Mouse (Mus musculus) heart, embryonic 15.5 days (tissue): ENCODE data around the gene Rfc5. TPM values are rescaled to one million over a fixed set of nuclear protein-coding genes. Genes with fewer than 3 reads are reported as not detected.
A peak's percentile ranks its signal among the peaks of the same experiment; 100 is the strongest.
"Not testable (repeated sequence)": the region's sequence is repeated elsewhere in the genome, so short reads cannot be mapped to it uniquely, and the experiment has no call there.

ENCODE experiments used
- ATAC-seq: fragments of 200-750 bp; cut with Nextera tagmentation; replicated peaks from 2 replicates; pipeline ENCODE4 v1.8.0; 2017; ENCODE audit warnings: low read depth, moderate TSS enrichment; ENCODE audit not compliant: insufficient number of reproducible peaks, insufficient read depth, low FRiP score
- H3K27ac ChIP-seq: fragments of 300-500 bp; sonication (generic); 2 replicates; pipeline ENCODE4 v1.5.1; 2015; ENCODE audit warnings: mild to moderate bottlenecking, inconsistent platforms
- H3K27me3 ChIP-seq: fragments of 300-500 bp; sonication (generic); 2 replicates; pipeline ENCODE4 v1.6.1; 2015; ENCODE audit warnings: inconsistent platforms
- H3K36me3 ChIP-seq: fragments of 300-500 bp; sonication (generic); 2 replicates; pipeline ENCODE4 v1.6.1; 2015; ENCODE audit warnings: mild to moderate bottlenecking, inconsistent platforms
- H3K4me1 ChIP-seq: fragments of 300-500 bp; sonication (generic); replicated peaks from 2 replicates; pipeline ENCODE4 v1.6.1; 2015; ENCODE audit warnings: inconsistent platforms
- H3K4me2 ChIP-seq: fragments of 300-500 bp; sonication (generic); 2 replicates; pipeline ENCODE4 v1.6.1; 2015; ENCODE audit warnings: inconsistent platforms, mild to moderate bottlenecking, moderate library complexity
- H3K4me3 ChIP-seq: fragments of 300-500 bp; sonication (generic); 2 replicates; pipeline ENCODE4 v1.5.1; 2015; ENCODE audit warnings: mild to moderate bottlenecking, inconsistent platforms
- H3K9ac ChIP-seq: fragments of 300-500 bp; sonication (generic); 2 replicates; pipeline ENCODE4 v1.6.1; 2015; ENCODE audit warnings: mild to moderate bottlenecking, inconsistent platforms
- H3K9me3 ChIP-seq: fragments of 300-500 bp; sonication (generic); replicated peaks from 2 replicates; pipeline ENCODE4 v1.6.1; 2016; ENCODE audit warnings: inconsistent platforms
- WGBS: fragments of 180-500 bp; shearing (Covaris S2); methylation state at CpG from one replicate; pipeline ENCODE4 v1.1.7; 2015; ENCODE audit warnings: mixed read lengths; 5-methylcytosine and 5-hydroxymethylcytosine counted together
- polyA plus RNA-seq: library from polyadenylated mRNA; unstranded; fragments of >200 nt; fragmentation: Nextera tagmentation; extraction: Ambion mirVana; gene quantifications from 2 replicates; pipeline ENCODE4 v1.2.1, GENCODE M21; 2015

The Rfc5 gene
- polyA plus RNA-seq = 43.6 and 61.1 TPM in 2 replicates

DNA sequence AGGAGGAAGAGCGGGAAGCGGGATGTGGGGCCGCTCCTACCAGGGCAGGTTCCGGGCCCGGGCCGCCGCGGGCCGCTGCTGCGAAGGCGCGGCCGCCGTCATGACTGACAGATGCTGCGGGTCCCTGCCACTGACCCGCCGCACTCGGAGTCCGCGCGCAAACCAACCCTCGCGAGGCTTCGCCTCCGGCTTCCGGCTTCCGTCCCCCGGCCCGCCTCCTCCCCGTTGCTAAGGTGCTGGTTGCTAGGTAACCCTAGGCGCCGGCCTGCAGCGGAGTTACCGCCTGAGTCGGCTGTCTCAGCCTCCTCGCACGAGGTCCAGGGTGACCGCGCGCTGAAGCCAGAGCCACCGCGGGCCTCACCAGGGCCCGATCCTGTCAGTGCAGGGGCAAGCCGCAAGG is at the start of gene Rfc5:
Gene Rfc5, minus strand, starts transcription at position 171 of the 400 bp plus-strand sequence.
- WGBS = 1% methylated on average over 44 of the region's 44 CpGs

DNA sequence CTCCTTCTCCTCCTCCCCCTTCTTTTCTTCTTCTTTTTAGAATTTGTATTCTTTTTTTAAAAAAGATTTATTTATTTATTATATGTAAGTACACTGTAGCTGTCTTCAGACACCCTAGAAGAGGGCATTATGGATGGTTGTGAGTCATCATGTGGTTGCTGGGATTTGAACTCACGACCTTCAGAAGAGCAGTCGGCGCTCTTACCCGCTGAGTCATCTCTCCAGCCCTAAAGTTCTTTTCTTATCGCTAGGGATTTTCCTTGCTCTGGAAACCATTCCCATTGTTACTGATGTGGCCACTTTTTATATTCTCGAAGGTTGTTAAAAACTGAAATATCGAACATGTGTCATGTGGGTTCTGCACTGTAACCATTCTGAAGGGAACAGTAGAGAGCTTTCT is 44.7 kb upstream of the Rfc5 start:
- not testable (repeated sequence) for H3K27me3 ChIP-seq, H3K27ac ChIP-seq, H3K36me3 ChIP-seq, H3K9ac ChIP-seq, H3K9me3 ChIP-seq, H3K4me3 ChIP-seq, H3K4me2 ChIP-seq, ATAC-seq, H3K4me1 ChIP-seq
- 90% methylated on average over 7 of the region's 7 CpGs for WGBS

More for the DNA sequence above, at the start of gene Rfc5:
- 0 out of 2 replicates have a peak, but pooled peaks cover 5% of the 10 kb centered on the region for H3K9me3 ChIP-seq
- ATAC-seq = peak; percentile 95
- peak within 1 kb of the TSS; percentile 87 for H3K4me3 ChIP-seq
- H3K4me2 ChIP-seq = peak within 1 kb of the TSS; percentile 86
- H3K27me3 ChIP-seq = no peaks in the 10 kb centered on the region
- peak within 1 kb of the TSS; percentile 69 for H3K27ac ChIP-seq
- H3K36me3 ChIP-seq = peaks cover 23% of the 10 kb centered on the region
- H3K4me1 ChIP-seq = peaks cover 11% of the 10 kb centered on the region
- H3K9ac ChIP-seq = peak within 1 kb of the TSS; percentile 85

DNA sequence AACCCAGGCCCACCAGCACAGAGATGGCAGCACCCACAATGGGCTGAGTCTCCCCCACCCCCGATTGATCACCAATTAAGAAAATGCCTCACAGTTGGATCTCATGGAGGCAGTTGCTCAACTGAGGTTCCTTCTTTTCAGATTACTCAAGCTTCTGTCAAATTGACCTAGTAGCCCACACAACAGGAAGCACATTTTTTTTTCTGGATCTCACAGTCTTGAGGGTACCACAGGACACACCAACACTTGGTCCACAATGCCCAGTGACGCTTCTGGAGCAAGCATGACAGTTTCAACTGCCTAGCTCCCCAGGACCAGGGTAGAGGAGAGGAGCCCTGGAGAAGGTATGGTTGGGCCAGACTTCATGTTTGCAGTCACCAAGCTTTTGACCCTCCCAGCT is 28.6 kb upstream of the Rfc5 start:
- Histone ChIP-seq H3K9me3 (no peaks in the 10 kb centered on the region), H3K4me3 (no peak overlapping the region), H3K27ac (no peak overlapping the region), H3K4me1 (peaks cover 14% of the 10 kb centered on the region), H3K36me3 (no peaks in the 10 kb centered on the region), H3K9ac (no peak overlapping the region), H3K27me3 (peaks cover 47% of the 10 kb centered on the region), H3K4me2 (no peak overlapping the region)
- no peak for ATAC-seq
- 67% methylated on average over 2 of the region's 2 CpGs for WGBS

DNA sequence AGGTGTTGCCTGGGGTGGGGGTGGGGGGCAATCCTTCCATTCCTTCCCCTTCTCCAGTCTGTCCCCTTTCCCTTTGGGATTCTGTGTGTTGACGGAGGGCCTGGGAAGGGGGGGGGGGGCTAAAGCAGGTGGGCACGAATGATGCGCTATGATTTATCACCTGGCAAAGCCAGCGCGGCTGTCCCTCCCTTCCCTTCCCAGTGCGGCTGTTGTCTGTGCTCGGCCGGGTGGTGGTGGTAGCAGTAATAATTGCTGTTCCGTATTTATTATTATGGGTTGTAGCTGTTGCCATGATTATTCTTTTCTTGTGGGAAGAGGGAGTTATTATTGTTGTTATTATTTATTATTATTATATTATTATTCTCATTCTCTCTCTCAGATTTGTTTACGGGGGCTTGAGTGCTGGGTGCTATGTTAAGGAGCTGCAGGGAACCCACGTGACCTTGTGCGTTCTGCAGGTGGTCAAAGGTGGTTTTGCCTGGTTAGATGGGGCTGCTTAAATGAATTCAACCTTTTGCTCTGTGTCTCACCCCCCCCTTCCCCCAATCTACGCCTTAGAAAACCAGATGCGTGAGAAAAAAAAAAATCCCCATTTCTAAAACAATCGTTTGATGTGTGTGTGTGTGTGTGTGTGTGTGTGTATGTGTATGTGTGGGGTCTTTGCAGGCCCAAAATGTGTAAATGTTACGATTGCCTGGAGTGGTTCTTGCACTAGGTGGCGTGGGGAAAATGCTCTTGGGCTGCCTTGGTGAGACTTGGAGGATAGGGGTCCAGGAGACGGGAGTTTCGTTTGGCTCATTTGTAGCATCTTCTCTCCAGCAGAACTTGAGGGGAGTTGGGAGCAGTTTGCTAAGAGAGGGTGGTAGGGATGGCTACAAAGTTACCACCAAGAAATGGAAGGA is 26.4 kb upstream of the Rfc5 start:
- Histone ChIP-seq H3K4me2 (no peak overlapping the region), H3K4me3 (no peak overlapping the region), H3K27ac (no peak overlapping the region), H3K36me3 (no peaks in the 10 kb centered on the region), H3K9me3 (no peaks in the 10 kb centered on the region), H3K27me3 (peaks cover 64% of the 10 kb centered on the region), H3K4me1 (peaks cover 14% of the 10 kb centered on the region), H3K9ac (no peak overlapping the region)
- no peak for ATAC-seq
- WGBS = 32% methylated on average over 19 of the region's 19 CpGs

DNA sequence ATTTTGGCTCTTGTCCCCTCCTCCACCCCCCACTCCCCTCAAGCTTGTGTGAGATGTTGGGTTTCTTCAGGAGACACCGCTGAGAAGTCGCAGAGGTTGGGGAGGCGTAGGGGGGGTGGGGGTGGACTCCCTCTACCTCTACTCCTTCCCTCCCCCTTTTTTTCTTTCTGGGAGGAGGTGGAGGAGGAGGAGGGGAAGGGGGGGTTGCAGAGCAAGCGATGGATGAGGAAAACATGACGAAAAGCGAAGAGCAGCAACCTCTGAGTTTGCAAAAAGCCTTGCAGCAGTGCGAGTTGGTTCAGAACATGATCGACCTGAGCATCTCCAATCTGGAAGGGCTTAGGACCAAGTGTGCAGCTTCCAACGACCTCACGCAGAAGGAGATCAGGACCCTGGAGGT is 25.8 kb upstream of the Rfc5 start:
- Histone ChIP-seq H3K27ac (no peak overlapping the region), H3K9ac (no peak overlapping the region), H3K9me3 (no peaks in the 10 kb centered on the region), H3K4me1 (peaks cover 14% of the 10 kb centered on the region), H3K36me3 (no peaks in the 10 kb centered on the region), H3K4me2 (peak overlapping the region; percentile 98), H3K4me3 (peak overlapping the region; percentile 66), H3K27me3 (peaks cover 64% of the 10 kb centered on the region)
- under 1% methylated on average over 10 of the region's 10 CpGs for WGBS
- no peak for ATAC-seq

DNA sequence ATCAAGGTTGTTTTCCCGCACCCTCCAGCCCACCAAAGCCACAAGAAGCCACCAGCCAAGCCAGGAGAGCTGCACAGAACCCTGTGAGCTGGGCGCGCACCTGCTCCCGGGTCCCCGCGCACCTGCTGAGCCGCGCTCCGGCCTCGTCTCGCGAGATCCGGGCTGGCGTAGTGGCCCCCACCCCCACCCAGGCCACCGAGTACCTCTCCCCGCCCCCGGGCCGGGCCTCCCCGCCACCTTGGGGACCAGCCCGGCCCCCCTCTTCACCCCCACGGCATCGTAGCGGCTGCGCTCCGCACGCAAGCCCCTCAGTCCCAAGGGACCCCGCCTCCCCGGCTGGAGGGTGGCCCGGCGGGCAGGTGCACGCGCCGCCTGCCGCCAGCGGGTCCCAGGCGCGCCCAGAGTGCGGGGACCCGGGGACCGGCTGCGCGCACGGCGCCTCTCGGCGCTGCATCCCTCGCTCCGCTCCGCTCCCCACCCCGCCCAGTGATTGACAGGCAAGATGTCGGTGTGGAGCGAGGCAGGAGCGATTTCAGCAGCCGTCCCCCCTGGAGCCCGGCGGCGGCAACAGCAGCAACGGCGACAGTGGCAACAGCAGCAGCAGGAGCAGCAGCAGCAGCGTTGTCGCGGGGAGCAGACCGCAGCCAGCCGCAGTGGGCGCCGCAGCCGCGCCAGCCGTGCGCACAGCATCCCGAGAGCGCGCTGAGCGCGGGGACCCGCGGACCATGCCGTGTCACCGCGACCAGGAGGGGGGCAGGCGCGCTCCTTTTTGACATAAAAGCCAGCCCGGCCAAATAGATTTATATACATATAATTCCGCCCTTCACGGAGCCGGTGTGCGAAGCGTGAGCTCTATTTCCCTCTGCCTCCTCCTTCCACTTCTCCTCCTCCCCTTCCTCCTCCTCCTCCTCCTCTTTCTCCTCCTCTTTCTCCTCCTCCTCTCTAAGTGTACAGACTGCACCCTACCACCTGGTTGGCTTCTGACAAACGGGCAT is 25.0 kb upstream of the Rfc5 start, which contains the start of gene Ksr2:
Gene Ksr2, plus strand, starts transcription at position 494 of the 995 bp plus-strand sequence.
- Histone ChIP-seq H3K9me3 (no peaks in the 10 kb centered on the region), H3K27me3 (peaks cover 60% of the 10 kb centered on the region), H3K36me3 (no peaks in the 10 kb centered on the region), H3K4me1 (peaks cover 14% of the 10 kb centered on the region), H3K9ac (peak within 1 kb of the TSS; percentile 48), H3K4me3 (peak within 1 kb of the TSS; percentile 66), H3K27ac (no peak within 1 kb of the TSS), H3K4me2 (peak within 1 kb of the TSS; percentile 98)
- ATAC-seq = peak; percentile 59
- under 1% methylated on average over 87 of the region's 89 CpGs for WGBS

DNA sequence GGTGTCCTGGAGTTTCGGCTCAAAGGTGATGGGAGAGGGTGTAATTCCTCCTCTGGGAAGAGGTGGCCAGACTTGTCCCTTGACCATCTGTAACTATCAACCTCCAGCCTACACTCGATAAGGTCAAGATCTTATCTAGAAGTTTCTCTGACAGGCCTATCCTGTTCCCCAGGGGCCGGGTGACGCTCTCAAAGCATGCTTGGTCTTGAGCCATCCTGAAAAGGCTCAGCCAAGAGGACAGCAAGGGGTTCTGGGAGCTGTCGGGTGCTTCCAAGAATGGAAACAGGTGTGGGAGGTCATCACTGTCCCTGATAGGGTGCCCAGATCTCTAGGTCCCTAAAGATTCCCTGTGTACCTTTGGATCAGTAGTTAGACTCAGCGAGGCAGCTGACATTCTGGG is 20.5 kb upstream of the Rfc5 start:
- no peak overlapping the region for H3K9ac ChIP-seq
- H3K4me1 ChIP-seq = peaks cover 13% of the 10 kb centered on the region
- no peaks in the 10 kb centered on the region for H3K36me3 ChIP-seq
- no peak for ATAC-seq
- H3K27ac ChIP-seq = no peak overlapping the region
- 54% methylated on average over 6 of the region's 6 CpGs for WGBS
- H3K4me3 ChIP-seq = no peak overlapping the region
- peaks cover 36% of the 10 kb centered on the region for H3K27me3 ChIP-seq
- H3K9me3 ChIP-seq = no peaks in the 10 kb centered on the region
- no peak overlapping the region for H3K4me2 ChIP-seq

DNA sequence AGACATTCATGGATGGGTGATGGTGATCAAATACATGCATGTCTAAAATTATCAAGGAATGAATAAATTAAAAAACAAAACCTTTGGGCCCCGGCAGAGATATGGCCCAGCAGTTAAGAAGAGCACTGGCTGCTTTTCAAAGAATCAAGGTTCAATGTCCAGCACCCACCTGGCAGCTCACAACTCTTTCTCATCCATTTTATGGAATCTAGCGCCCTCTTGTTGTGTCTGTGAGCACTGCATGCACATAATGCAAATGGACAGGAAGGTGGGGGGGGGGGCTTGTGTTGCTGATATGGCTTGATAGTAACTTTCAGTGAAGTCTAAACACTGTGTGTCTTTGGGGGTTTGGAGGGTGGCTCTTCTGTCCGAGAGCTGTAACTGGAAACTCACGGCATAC is 19.4 kb upstream of the Rfc5 start:
- ATAC-seq = no peak
- Histone ChIP-seq H3K4me2 (no peak overlapping the region), H3K4me3 (no peak overlapping the region), H3K9me3 (no peaks in the 10 kb centered on the region), H3K9ac (no peak overlapping the region), H3K27ac (no peak overlapping the region), H3K4me1 (peaks cover 1% of the 10 kb centered on the region), H3K27me3 (peaks cover 25% of the 10 kb centered on the region), H3K36me3 (no peaks in the 10 kb centered on the region)
- WGBS = 62% methylated on average over 4 of the region's 4 CpGs

DNA sequence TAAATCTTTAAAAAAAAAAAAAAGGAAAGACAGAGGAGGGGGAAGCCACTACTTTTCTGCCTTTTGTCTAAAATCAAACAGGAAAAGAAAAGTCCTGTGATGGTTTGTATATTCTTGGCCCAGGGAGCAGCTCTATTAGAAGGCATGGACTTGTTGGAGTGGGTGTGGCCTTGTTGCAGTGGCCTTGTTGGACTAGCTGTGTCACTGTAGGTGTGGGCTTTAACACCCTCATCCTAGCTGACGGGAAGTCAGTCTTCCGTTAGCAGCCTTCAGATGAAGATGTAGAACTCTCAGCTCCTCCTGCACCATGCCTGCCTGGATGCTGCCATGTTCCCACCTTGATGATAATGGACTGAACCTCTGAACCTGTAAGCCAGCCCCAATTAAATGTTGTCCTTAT is 15.8 kb upstream of the Rfc5 start:
- not testable (repeated sequence) for H3K9me3 ChIP-seq, H3K9ac ChIP-seq, H3K36me3 ChIP-seq, ATAC-seq, H3K4me1 ChIP-seq, H3K4me3 ChIP-seq, H3K27ac ChIP-seq, H3K27me3 ChIP-seq, H3K4me2 ChIP-seq
- 84% methylated on average over 2 of the region's 2 CpGs for WGBS

DNA sequence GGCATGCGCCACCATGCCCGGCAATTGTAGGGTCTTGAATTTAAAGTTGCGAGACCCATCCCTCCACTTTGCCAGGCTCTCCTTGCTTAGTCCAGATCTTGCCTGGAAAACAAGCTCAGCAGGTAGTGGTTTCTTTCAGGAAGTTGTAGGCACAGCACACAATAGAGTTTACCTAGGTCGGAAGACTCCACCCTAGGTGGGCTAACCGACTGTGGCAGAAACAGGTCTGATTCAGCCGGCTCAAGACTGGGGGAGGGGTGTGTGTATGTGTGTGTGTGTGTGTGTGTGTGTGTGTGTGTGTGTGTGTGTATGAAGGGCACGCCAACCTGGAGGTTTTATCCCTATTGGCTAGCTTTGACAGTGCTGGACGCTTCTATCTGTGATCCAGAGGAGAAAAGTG is 14.8 kb upstream of the Rfc5 start:
- Histone ChIP-seq H3K4me1 (no peaks in the 10 kb centered on the region), H3K27me3 (no peaks in the 10 kb centered on the region), H3K4me3 (no peak overlapping the region), H3K36me3 (no peaks in the 10 kb centered on the region), H3K27ac (no peak overlapping the region), H3K9ac (no peak overlapping the region), H3K9me3 (no peaks in the 10 kb centered on the region), H3K4me2 (no peak overlapping the region)
- ATAC-seq = no peak
- WGBS = 81% methylated on average over 8 of the region's 8 CpGs

DNA sequence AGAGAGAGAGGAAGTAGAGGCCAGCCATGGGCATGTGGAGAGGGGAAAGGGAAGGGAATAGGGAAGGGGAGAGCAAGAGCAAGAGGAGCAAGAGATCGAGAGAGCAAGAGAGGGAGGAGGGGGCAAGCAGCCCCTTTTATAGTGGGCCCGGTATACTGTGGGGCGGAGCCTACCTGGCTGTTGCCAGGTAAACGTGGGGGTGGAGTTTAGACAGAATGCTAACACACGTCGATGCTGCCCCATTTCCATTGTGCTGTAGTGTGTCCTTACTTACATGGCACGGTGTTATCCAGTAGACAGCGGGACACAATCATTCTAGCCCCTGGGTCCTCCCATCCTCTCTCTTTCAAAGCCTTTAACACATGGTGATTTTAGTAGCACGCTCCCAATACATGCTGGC is 10.4 kb upstream of the Rfc5 start:
- Histone ChIP-seq H3K9me3 (no peaks in the 10 kb centered on the region), H3K4me1 (no peaks in the 10 kb centered on the region), H3K9ac (no peak overlapping the region), H3K36me3 (no peaks in the 10 kb centered on the region), H3K4me2 (no peak overlapping the region), H3K4me3 (no peak overlapping the region), H3K27ac (no peak overlapping the region), H3K27me3 (no peaks in the 10 kb centered on the region)
- 70% methylated on average over 9 of the region's 9 CpGs for WGBS
- no peak for ATAC-seq
